Mouse (Mus musculus) lung, postnatal 4 days (tissue): ENCODE results near the gene Tmem94.

ENCODE experiments used
- DNase-seq, 2 experiments: peaks; one replicate each; pipeline ENCODE4 v3.0.0; 2021

Gene Tmem94

GRCm38 (mm10) chr11:115808696-115809310, 43.6 kb downstream of the Tmem94 start:
- peak; percentile 62 to 77 for DNase-seq

DNA sequence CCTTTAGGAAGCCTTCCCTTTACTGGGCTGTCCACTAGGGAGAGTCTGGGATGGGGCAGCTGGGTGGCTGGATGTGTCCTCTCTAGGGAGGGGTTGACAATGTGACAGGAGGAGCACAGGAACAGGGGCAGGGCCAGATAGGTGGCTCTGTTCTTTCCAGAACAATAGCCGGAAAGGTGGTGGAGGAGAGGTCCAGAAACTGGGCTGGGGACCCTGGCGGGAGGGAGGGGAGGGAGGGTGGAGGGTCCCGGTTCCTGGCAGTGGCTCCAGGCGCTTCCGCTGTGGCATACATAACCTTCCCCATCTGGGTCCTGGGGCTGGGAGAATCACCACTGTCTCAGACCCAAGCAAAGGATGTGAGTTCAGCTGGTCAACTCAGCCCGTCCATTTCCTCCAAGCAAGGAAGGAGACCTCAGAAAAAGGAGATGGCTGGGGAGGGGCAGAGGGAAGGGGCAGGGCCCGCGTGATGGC, 44.1 kb downstream of the Tmem94 start:
- peak; percentile 70 to 86 for DNase-seq

DNA sequence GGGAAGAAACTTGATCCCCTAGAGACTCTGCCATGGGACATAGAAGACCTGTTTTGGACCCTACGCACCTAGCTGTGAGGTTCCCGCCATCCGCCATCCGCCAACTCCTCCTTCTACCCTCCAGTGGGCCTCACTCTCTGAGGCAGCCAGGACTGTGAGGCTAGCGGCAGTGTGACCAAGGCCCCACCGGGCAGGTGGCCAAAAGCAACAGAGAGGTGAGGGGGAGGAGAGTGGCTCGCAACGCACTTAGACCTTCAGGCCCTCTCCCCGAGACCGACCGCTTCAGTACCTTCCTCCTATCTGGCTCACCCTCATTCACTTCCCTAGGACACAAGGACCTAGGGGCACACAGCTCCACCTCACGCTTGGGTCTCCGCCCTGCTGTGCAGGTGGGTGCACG, 45.1 kb downstream of the Tmem94 start:
- DNase-seq: peak; percentile 72 to 82

GRCm38 (mm10) chr11:115811381-115812093, 46.3 kb downstream of the Tmem94 start:
- no peak for DNase-seq

DNA sequence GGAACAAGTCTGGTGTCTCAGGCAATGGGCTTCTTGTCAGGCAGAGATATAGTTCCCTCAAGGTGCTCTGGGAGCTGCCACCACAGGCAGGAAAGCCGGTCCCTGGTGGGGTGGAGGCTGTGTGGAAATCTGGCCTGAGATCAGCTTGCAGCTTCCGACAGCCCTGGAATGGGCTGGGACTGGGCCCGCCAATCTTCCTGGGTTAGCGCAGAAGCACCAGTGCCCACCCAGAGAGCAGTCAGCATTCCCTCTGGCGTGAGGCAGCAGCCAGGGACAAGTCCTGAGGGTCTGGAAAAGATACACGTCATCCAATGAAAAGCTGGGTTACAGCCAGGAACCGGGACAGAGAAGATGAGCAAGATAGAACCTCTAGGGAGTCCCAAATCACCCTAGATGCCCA, 46.9 kb downstream of the Tmem94 start:
- peak; percentile 64 to 77 for DNase-seq

DNA sequence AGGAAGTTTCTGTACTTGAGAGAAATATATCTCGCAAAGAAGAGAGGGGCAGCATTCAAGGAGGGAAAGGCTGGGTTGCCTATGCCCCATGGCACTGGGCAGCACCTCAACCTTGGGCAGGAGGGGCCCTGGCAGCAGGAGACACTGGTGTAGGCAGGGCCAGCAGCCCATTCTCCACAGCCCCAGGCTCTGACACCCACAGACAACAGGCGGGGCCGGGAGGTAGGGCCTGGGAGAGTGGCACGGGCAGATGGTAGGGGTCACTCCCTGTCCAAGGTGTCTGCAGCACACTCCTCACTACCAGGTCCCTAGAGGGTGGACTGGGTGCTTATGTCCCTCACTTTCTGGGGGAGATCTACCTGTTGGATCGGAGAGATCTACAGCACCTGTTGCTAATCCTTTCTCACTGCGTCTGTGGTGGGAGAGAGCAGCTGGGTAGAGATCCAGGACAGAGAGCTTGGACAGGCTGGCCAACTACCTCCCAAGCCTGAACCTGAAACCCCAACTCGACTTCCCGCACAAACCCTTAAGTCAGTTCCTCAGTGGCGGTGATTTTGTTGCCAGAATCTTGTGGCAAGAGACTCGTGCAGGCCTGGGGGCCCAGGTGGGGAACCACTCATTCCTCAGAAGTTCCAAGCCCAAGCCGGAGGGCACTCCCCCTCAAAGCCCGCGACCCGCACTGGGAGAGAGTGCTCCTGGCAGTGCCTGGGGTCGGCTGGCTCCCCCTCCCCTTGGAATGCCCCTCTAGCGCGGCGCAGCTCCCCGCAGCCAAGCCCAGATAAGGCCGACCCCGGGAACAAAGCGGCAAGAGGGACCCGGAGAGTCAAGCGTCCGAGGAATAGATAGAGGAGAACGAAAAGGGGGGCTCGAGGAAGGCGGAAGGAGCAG, 47.5 kb downstream of the Tmem94 start:
- DNase-seq: peak in 1 of 2 experiments; percentile 57

DNA sequence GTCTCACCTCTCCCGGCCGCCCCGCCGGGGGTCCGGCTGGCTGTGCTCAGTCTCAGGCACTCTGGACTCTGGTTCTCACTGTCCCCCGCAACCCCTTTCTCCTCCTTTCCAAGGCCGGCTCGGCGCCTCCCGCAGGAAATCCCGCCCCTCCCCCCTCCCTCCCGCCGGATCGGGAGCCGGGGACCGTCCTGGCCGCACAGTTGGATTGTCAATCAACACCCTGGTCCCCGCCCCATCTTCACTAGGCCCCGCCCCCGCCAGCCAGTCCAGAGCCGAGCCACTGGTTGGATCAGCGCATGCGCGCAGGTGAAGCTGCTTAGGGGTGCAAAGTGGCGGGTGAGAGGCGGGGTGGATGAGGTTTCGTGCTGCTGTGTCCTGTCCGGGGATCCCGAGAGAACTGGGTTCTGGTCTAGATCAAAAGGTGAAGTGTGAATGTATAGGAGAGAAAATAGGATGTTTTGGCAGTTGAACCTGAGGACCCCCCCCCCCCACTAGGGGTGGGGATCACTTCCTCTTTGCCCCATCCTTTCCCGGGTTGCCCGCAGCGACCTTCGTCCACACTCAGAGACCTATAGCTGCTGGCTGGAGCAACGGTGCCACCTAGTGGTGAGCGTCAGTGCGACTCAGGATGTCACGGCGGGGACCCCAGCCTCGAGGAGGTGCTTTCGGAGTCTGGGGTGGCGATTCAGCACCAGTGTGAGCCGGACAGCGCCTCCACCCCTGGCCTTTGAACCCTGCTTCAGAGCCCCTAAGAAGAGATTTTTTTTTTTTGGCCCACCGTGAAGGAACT, 48.5 kb downstream of the Tmem94 start, which contains the start of gene Caskin2:
Gene Caskin2 (minus strand): TSS at position 133 of the 790 bp plus-strand sequence.
- DNase-seq: peak; percentile 97

DNA sequence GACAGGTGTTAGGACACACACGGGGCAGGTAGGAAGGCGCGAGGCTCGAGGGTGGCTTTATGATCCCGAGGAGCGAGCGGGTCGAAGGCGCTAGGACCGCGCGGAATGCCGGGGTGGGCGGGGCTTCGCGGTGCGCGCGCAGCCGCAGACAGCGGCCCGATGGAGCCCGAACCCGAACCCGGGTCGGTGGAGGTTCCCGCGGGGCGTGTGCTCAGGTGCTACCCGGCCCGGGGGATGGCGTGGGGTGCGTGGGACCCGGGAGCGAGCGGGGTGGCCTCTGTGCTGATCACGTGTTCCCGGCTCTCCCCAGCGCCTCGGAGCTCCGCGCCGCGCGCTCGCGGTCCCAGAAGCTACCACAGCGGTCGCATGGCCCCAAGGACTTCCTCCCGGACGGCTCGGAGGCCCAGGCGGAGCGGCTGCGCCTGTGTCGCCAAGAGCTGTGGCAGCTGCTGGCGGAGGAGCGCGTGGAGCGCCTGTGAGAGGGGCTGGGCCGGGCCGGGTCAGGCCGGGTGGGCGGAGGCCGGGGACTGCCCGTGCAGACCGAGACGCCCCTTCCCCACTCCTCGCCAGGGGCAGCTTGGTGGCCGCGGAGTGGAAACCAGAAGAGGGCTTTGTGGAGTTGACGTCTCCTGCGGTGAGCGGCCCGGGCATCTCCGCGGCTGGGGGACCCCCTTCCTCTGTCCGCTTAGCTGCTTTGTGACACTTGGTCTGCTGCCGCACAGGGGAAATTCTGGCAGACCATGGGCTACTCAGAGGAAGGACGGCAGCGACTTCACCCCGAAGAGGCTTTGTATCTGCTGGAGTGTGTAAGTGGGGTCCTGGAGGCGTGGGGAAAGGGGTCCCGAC, 49.6 kb downstream of the Tmem94 start, which contains the start of gene Tsen54:
Gene Tsen54 (plus strand): TSS at position 120 of the 846 bp plus-strand sequence.
- peak; percentile 89 to 91 for DNase-seq

- DNase-seq: no peak
Measured at GRCm38 (mm10) chr11:115817331-115817730, 52.1 kb downstream of the Tmem94 start.

DNA sequence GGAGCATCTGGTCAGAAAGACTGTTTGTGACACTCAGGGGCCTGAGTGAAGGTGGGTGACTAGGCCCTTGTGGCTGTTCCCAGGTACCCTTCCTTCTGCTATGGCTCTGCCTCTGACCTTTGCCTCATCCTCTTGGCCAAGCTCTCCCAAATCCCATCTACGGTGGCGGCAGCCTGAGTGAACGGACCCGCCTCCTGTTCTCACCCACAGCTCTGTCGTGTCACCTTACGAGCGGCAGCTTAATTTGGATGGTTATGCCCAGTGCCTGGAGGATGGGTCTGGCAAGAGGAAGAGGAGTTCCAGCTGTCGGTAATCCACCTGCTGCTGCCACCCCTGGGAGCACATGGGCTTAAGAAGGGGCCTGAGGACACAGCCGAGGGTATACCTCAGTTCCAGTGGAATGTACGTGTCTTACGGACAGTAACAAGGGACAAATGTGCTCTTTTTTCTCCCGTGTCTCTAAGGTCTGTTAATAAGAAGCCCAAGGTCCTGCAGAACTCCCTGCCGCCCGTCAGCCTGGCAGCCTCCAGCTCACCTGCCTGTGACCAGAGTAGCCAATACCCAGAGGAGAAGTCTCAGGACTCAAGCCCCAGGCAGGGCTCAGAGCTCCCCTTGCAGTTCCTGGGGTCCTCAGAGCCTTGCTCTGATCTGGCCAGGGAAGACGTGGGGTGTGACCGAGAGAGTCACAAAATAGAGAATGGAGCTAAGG, 54.8 kb downstream of the Tmem94 start:
- DNase-seq: no peak

DNA sequence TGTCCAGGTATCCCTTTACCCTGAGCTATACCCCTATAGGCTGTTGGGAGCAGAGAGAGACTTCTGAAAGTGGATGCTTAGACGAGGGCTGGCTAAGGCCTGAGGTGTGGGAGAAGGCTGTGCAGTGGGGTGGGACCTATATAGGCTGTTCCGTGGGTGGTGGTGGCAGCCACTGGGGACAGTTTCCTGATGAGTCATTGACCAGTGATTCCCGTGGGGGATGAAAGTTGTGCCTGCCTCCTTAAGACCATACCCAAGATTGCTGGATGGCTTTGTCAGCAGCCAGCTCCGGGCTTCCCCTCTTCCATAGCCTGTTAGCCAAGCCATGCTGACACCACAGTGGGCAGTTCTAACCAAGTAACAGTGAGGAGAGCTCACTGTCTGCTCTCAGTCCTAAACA, 55.8 kb downstream of the Tmem94 start:
- DNase-seq: no peak

- DNase-seq: peak; percentile 91 to 96
Measured at GRCm38 (mm10) chr11:115823774-115824740, 58.8 kb downstream of the Tmem94 start, which contains the start of gene Llgl2. Gene Llgl2 (plus strand): TSS chr11:115824049.

DNA sequence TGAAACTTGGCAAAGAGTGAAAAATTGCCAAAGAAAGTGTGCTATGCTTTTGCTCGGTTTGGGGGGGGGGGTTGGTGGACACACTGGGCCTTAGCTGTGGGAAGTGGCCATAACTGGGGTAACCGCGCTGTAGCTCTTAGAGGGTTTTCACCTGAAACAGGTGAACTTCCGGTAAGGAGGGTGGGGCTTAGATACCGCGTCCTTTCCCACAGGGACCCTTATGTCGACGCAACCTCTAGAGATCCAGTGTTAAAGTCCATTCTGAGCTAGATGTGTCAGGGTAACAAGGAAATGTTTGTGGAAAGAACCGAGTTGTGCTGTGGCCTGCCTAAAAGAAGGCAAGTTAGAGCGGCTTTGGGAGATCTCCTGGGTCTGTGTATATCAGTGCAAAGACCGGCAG, 59.6 kb downstream of the Tmem94 start:
- DNase-seq: peak in 1 of 2 experiments; percentile 22

- no peak for DNase-seq
Measured at GRCm38 (mm10) chr11:115826487-115826886, 61.3 kb downstream of the Tmem94 start.

DNA sequence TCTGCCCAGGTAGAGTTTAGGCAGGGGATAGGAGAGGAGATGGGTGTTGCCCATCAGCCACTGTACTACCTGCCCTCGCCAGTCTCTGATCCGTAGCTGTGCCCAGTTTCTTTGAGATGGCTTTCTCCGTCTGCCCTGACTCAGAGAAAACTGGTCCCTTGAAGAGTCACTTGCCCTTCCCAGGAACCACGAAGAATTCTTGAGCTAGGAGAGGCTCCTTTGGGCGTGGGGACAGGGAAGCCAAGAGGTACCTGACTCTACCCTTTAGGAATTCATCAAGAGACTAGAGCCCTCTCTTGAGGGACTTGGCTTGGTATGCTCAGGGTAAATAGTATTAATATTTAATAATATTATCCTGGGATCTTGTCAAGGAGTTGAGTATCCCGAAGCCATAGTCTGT, 62.4 kb downstream of the Tmem94 start:
- peak; percentile 49 to 68 for DNase-seq

GRCm38 (mm10) chr11:115829036-115829435, 63.8 kb downstream of the Tmem94 start:
- DNase-seq: no peak

DNA sequence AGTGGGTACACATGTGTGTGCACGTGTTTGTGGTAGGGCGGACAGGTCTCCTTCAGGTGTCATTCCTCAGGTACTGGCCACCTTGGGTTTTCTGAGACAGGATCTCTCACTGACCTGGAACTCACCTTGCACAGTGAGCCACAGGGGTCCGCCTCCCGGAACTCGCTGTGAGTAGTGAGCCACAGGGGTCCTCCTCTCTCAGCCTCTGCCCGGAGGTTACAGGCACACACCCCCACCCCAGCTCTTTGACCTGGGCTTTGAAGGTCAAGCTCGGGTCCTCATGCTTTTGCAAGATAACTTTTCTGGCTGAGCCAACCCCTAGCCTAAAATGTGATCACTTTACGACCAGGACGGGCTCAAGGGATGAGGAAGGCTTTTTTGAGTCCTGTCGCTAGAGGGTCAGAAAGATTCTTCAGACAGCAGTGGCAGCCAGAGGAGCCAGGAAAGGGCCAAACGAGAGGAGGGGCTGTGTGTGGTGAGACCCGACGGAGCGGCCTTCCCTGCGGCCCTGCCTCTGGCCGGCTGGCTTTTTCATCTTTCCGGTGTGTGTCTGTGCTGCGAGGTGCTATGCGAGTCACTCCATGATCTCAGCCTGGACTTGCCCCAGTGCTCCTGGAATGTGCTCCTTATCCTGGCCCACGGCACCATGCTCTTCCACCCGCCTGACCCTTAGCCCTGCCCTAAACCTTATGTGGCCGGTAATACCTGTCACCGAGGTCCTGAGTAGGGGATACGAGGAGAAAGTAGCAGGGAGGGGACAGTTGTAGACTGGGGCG, 65.5 kb downstream of the Tmem94 start:
- DNase-seq: no peak

DNA sequence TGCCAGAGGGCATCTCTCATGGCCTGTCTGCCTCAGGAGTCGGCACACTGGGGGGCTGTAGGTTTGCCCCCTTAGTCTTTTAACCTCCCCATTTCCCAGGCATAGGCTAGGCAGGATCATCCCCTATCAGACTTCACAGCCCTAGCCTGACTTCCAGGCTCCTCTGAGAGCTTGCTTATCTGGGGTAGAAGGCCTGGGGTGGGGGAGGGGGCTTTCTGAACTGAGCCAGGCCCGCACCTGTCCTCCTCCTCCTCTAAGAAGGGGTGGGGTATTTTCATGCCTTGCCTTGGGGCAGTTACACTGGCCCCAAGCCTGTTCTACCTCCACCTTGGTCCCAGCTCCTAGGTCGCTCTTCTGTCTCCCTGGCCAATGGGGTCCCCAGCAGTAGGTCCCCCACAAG, 66.3 kb downstream of the Tmem94 start:
- DNase-seq: no peak

DNA sequence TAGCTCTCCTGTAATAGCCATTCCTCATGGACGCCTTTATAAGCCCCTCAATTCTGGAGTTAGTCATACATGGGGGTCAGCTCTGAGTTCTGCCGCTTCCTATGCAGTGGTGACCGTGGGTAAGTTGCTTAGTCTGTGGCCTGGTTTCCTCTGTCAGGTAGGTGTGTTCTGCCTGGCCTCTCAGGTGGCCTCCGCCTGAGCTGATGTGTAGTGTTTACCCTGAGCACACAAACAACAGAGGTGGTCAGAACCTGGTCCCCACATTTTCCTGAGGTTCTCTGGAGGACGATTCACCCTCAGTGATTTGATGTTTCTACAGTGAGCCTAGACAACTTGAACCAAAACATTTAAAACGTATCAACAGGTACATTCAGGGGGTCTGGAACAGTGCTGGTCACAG, 66.8 kb downstream of the Tmem94 start:
- DNase-seq: no peak
